ENCODE assay signal across 9 mouse cellular contexts in the genomic region with DNA sequence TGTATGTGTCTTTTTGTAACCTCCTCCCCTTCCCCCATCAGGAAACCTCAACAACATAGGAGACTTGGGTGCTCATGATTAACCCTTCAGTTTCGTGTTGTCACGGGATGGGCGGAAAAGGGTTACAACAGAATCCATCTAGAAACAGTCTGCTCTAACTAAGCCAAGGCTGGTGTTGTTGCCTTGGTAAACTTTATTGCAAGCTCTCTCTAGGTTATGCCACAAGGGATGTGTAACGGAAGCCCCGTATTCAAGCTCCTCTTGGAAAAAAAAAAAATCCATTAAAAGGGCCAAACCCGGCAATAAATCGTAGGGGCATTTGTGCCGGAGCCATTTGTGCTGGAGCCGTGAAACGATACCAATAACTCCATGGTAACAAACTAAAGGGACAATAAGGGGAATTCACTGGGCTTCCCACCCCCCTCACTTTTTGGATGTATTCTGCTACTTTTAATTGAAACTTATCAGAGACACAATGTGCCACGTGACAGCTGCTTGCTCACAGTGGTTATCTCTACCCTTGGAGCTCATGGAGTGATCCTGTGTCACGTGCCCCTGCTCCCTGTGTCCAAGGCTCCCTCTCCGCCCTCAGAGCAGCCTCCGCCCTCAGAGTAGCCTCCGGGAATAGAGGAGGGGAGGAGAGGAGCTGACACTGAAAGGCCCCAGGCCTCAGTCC. TPM values are rescaled to one million over a fixed set of nuclear protein-coding genes. Genes with fewer than 3 reads are reported as not detected.
DNase-seq lines count a peak whose midpoint lies in the region; ATAC-seq and TF ChIP-seq lines count a peak whose summit lies in the region.
"Had no signal": no experiment of that assay in that cellular context is flagged by ENCODE, and none has a peak within 500 bp of the region (broad histone marks: within the 10 kb centered on the region; RNA-seq: fewer than 3 reads in every experiment).

No protein-coding gene starts in this region.

- intact Hi-C loops in left cerebral cortex, postnatal 36 days (cut with DNase I): no loop called here

- no peak for TF ChIP-seq POLR2A in brain, embryonic 14.5 days (IDR thresholded peaks at IDR 0.05; ENCODE audit: borderline replicate concordance, extremely low read depth, insufficient read depth, insufficient read length, poor library complexity, severe bottlenecking)
- no peak for TF ChIP-seq POLR2A in lung, adult 2 months (IDR thresholded peaks at IDR 0.05; ENCODE audit: borderline replicate concordance, extremely low read depth, low read depth, low read length)

- H3K27ac ChIP-seq in heart, embryonic 14.5 days (replicated peaks in 1 of 2; ENCODE audit: control insufficient read depth in 1 of 2, insufficient read depth in 1 of 2, low read depth in 2 of 2, low read length in 2 of 2): no peak overlapping the region
- H3K27ac ChIP-seq in kidney, postnatal 0 days: no peak overlapping the region
- peak overlapping the region; percentile 39; the same call in 1 of the 2 replicates for H3K27ac ChIP-seq in neural tube, embryonic 14.5 days (ENCODE audit: low read depth, low read length)

- no peaks in the 10 kb centered on the region for H3K27me3 ChIP-seq in heart, embryonic 14.5 days (ENCODE audit: control insufficient read depth, insufficient read depth, low read length)
- H3K27me3 ChIP-seq in kidney, postnatal 0 days (ENCODE audit: insufficient read depth, low read length): no peaks in the 10 kb centered on the region
- no peaks in the 10 kb centered on the region for H3K27me3 ChIP-seq in neural tube, embryonic 14.5 days (ENCODE audit: control insufficient read depth, insufficient read depth, low read length)

- DNase-seq in ZHBTc4 (ENCODE audit: low read depth, low spot score): peak; percentile 94
- peak; percentile 45 for DNase-seq in brain, embryonic 14.5 days (ENCODE audit: low read depth)
- DNase-seq in kidney, postnatal 0 days (ENCODE audit: low spot score): peak; percentile 62
- DNase-seq in lung, adult 2 months: no peak
- no peak for DNase-seq in left cerebral cortex, adult 9 months (ENCODE audit: low spot score in 2 of 2)
- DNase-seq in left cerebral cortex, postnatal 36 days (ENCODE audit: low spot score in 2 of 2): no peak

- ATAC-seq in heart, embryonic 14.5 days (ENCODE audit: insufficient number of reproducible peaks, insufficient read depth, low FRiP score, low read depth): peak; percentile 86
- peak; percentile 81 for ATAC-seq in kidney, postnatal 0 days (replicated peaks; ENCODE audit: low FRiP score, low read depth)
- ATAC-seq in neural tube, embryonic 14.5 days (ENCODE audit: low read depth): peak; percentile 93

- no peak overlapping the region for H3K4me3 ChIP-seq in heart, embryonic 14.5 days (ENCODE audit: control insufficient read depth in 1 of 2, insufficient read depth in 1 of 2, low read depth in 1 of 2, low read length in 2 of 2)
- H3K4me3 ChIP-seq in kidney, postnatal 0 days (replicated peaks; ENCODE audit: low read depth, low read length): no peak overlapping the region
- H3K4me3 ChIP-seq in neural tube, embryonic 14.5 days (ENCODE audit: low read depth, low read length): no peak overlapping the region
- no peak overlapping the region for H3K4me3 ChIP-seq in lung, adult 2 months (replicated peaks; ENCODE audit: extremely low read depth, low read depth, low read length)

- H3K4me2 ChIP-seq in heart, embryonic 14.5 days (ENCODE audit: low read length): no peak overlapping the region
- peak overlapping the region; percentile 30; the same call in 1 of the 2 replicates for H3K4me2 ChIP-seq in kidney, postnatal 0 days (ENCODE audit: low read length)
- H3K4me2 ChIP-seq in neural tube, embryonic 14.5 days (ENCODE audit: low read depth, low read length): peak overlapping the region; percentile 20; the same call in 1 of the 2 replicates

- whole genome bisulfite sequencing in heart, embryonic 14.5 days: 65% methylated on average over 15 of the region's 15 CpGs
- 27% methylated on average over 15 of the region's 15 CpGs for WGBS in kidney, postnatal 0 days
- WGBS in neural tube, embryonic 14.5 days: 7% methylated on average over 15 of the region's 15 CpGs
- 78% methylated on average over 15 of the region's 15 CpGs for WGBS in lung, adult 2 months

- no peak for TF ChIP-seq CTCF in brain, embryonic 14.5 days (IDR thresholded peaks at IDR 0.05; ENCODE audit: borderline replicate concordance, extremely low read depth, insufficient read depth, insufficient read length)
- no peak for TF ChIP-seq CTCF in kidney, postnatal 0 days (IDR thresholded peaks at IDR 0.05; ENCODE audit: low read depth)
- no peak for TF ChIP-seq CTCF in lung, adult 2 months (IDR thresholded peaks at IDR 0.05; ENCODE audit: insufficient read depth, low read length)

- H3K4me1 ChIP-seq in heart, embryonic 14.5 days (ENCODE audit: control insufficient read depth in 2 of 2, insufficient read depth in 2 of 2, low read length in 2 of 2): peaks cover 5 to 14% of the 10 kb centered on the region in 2 experiments; a peak in 3 of 4 replicates
- H3K4me1 ChIP-seq in kidney, postnatal 0 days (replicated peaks; ENCODE audit: insufficient read depth, low read length): no peaks in the 10 kb centered on the region
- H3K4me1 ChIP-seq in neural tube, embryonic 14.5 days (ENCODE audit: control insufficient read depth, insufficient read depth, low read length): peaks cover 12% of the 10 kb centered on the region; the same call in 1 of the 2 replicates
- no peaks in the 10 kb centered on the region for H3K4me1 ChIP-seq in lung, adult 2 months (ENCODE audit: control insufficient read depth, insufficient read depth, low read length)

- no peak overlapping the region for H3K9ac ChIP-seq in heart, embryonic 14.5 days (ENCODE audit: low read length)
- no peak overlapping the region for H3K9ac ChIP-seq in kidney, postnatal 0 days (ENCODE audit: low read depth, low read length)
- H3K9ac ChIP-seq in neural tube, embryonic 14.5 days (replicated peaks; ENCODE audit: low read depth, low read length): no peak overlapping the region

- no peaks in the 10 kb centered on the region for H3K36me3 ChIP-seq in heart, embryonic 14.5 days (ENCODE audit: control insufficient read depth, insufficient read depth, low read length)
- H3K36me3 ChIP-seq in kidney, postnatal 0 days (ENCODE audit: insufficient read depth, low read length): no peaks in the 10 kb centered on the region
- H3K36me3 ChIP-seq in neural tube, embryonic 14.5 days (ENCODE audit: control insufficient read depth, insufficient read depth, low read length): no peaks in the 10 kb centered on the region

- H3K9me3 ChIP-seq in heart, embryonic 14.5 days (ENCODE audit: control insufficient read depth, low read length): no peaks in the 10 kb centered on the region
- no peaks in the 10 kb centered on the region for H3K9me3 ChIP-seq in kidney, postnatal 0 days (replicated peaks; ENCODE audit: low read length)
- no peaks in the 10 kb centered on the region for H3K9me3 ChIP-seq in neural tube, embryonic 14.5 days (ENCODE audit: control insufficient read depth, low read length)

RNA-seq across cellular contexts. Expression of a gene that starts 34.3 kb away (rescaled TPM):
- polyA plus RNA-seq in brain, embryonic 14.5 days (2012; rRNA removed): not detected in 2 replicates
- not detected in 2 replicates for polyA plus RNA-seq in heart, embryonic 14.5 days (2014; fragmentation: Nextera tagmentation; extraction: Ambion mirVana)
- not detected in 2 replicates for polyA plus RNA-seq in kidney, postnatal 0 days (2015; fragmentation: Nextera tagmentation; extraction: Ambion mirVana)
- polyA plus RNA-seq in neural tube, embryonic 14.5 days (2014; fragmentation: Nextera tagmentation; extraction: Ambion mirVana): not detected in 2 replicates
- not detected in 2 replicates for polyA plus RNA-seq in lung, adult 2 months (2012; rRNA removed)
- not detected for total RNA-seq in left cerebral cortex, postnatal 36 days (2021)
- total RNA-seq: liver, adult 2 months had no signal
- polyA plus RNA-seq: liver, adult 2 months had no signal

Comparison
In these comparisons a context has a peak if more than half of its experiments do, and no peak if none do; other contexts are left out.
1. DNase-seq: peak in ZHBTc4 (single experiment), brain, embryonic 14.5 days (single experiment) and kidney, postnatal 0 days (single experiment); none in lung, adult 2 months (single experiment), left cerebral cortex, adult 9 months (0 of 2) and left cerebral cortex, postnatal 36 days (0 of 2).
2. Peak in every context shown above with its lines, with median percentiles within 50 percentile points of each other: ATAC-seq.